Mouse (Mus musculus): ENCODE data around the gene Igf1r. TPM values are rescaled to one million over a fixed set of nuclear protein-coding genes. Genes with fewer than 3 reads are reported as not detected.

The Igf1r gene
- polyA plus RNA-seq, 1 experiment from 2014 or later: 21.0 TPM

GRCm38 (mm10) chr7:68250411-68250810 lies 297.8 kb downstream of the Igf1r start:
- Histone ChIP-seq H3K27me3 (ENCODE audit: control insufficient read depth, insufficient read depth, low read length) (no peaks in the 10 kb centered on the region), H3K4me3 (replicated peaks; ENCODE audit: low read length) (no peak overlapping the region), H3K4me1 (replicated peaks; ENCODE audit: control insufficient read depth, insufficient read depth, low read length) (no peaks in the 10 kb centered on the region), H3K27ac (no peak overlapping the region), H3K4me2 (replicated peaks) (no peak overlapping the region), H3K36me3 (replicated peaks; ENCODE audit: control insufficient read depth, insufficient read depth) (no peaks in the 10 kb centered on the region), H3K9ac (no peak overlapping the region), H3K9me3 (ENCODE audit: control insufficient read depth, low read length) (no peaks in the 10 kb centered on the region; the same call in 1 of the 2 replicates)
- 81% methylated on average over 1 of the region's 1 CpGs for WGBS
- DNase-seq (ENCODE audit: low spot score) (no peak), ATAC-seq (ENCODE audit: low FRiP score) (no peak)

- no peak overlapping the region for H3K4me3 ChIP-seq (replicated peaks; ENCODE audit: low read length)
- H3K27ac ChIP-seq: no peak overlapping the region
- H3K4me1 ChIP-seq (replicated peaks; ENCODE audit: control insufficient read depth, insufficient read depth, low read length): no peaks in the 10 kb centered on the region
- H3K27me3 ChIP-seq (ENCODE audit: control insufficient read depth, insufficient read depth, low read length): no peaks in the 10 kb centered on the region
- ATAC-seq (ENCODE audit: low FRiP score) (no peak), DNase-seq (ENCODE audit: low spot score) (no peak)
- H3K36me3 ChIP-seq (replicated peaks; ENCODE audit: control insufficient read depth, insufficient read depth): no peaks in the 10 kb centered on the region
- no peak overlapping the region for H3K9ac ChIP-seq
- H3K9me3 ChIP-seq (ENCODE audit: control insufficient read depth, low read length): no peaks in the 10 kb centered on the region; the same call in 1 of the 2 replicates
- 90% methylated on average over 3 of the region's 3 CpGs for WGBS
- no peak overlapping the region for H3K4me2 ChIP-seq (replicated peaks)
These were observed 298.3 kb downstream of the Igf1r start for GRCm38 (mm10) chr7:68250902-68251301.

GRCm38 (mm10) chr7:68257767-68258166 lies 305.1 kb downstream of the Igf1r start:
- 56% methylated on average over 2 of the region's 2 CpGs for WGBS
- no peak overlapping the region for H3K4me2 ChIP-seq (replicated peaks)
- H3K4me1 ChIP-seq (replicated peaks; ENCODE audit: control insufficient read depth, insufficient read depth, low read length): no peaks in the 10 kb centered on the region
- no peak overlapping the region for H3K9ac ChIP-seq
- no peaks in the 10 kb centered on the region for H3K27me3 ChIP-seq (ENCODE audit: control insufficient read depth, insufficient read depth, low read length)
- H3K27ac ChIP-seq: no peak overlapping the region
- ATAC-seq (ENCODE audit: low FRiP score) (no peak), DNase-seq (ENCODE audit: low spot score) (no peak)
- H3K4me3 ChIP-seq (replicated peaks; ENCODE audit: low read length): no peak overlapping the region
- H3K9me3 ChIP-seq (ENCODE audit: control insufficient read depth, low read length): no peaks in the 10 kb centered on the region
- no peaks in the 10 kb centered on the region for H3K36me3 ChIP-seq (replicated peaks; ENCODE audit: control insufficient read depth, insufficient read depth)

GRCm38 (mm10) chr7:68258326-68259150 lies 305.9 kb downstream of the Igf1r start:
- no peak for DNase-seq (ENCODE audit: low spot score)
- no peak for ATAC-seq (ENCODE audit: low FRiP score)

GRCm38 (mm10) chr7:68259523-68260081 lies 307.0 kb downstream of the Igf1r start:
- ATAC-seq (ENCODE audit: low FRiP score) (no peak), DNase-seq (ENCODE audit: low spot score) (no peak)
- Histone ChIP-seq H3K9me3 (ENCODE audit: control insufficient read depth, low read length) (no peaks in the 10 kb centered on the region), H3K4me1 (replicated peaks; ENCODE audit: control insufficient read depth, insufficient read depth, low read length) (0 out of 2 replicates have a peak, but pooled peaks cover 6% of the 10 kb centered on the region), H3K4me2 (replicated peaks) (no peak overlapping the region), H3K36me3 (replicated peaks; ENCODE audit: control insufficient read depth, insufficient read depth) (no peaks in the 10 kb centered on the region), H3K27ac (no peak overlapping the region), H3K9ac (no peak overlapping the region), H3K4me3 (replicated peaks; ENCODE audit: low read length) (no peak overlapping the region), H3K27me3 (ENCODE audit: control insufficient read depth, insufficient read depth, low read length) (0 out of 2 replicates have a peak, but pooled peaks cover 4% of the 10 kb centered on the region)
- WGBS: 79% methylated on average over 6 of the region's 6 CpGs

More at GRCm38 (mm10) chr7:68258326-68259150, 305.9 kb downstream of the Igf1r start:
- H3K27ac ChIP-seq: no peak overlapping the region
- no peaks in the 10 kb centered on the region for H3K4me1 ChIP-seq (replicated peaks; ENCODE audit: control insufficient read depth, insufficient read depth, low read length)
- no peak overlapping the region for H3K9ac ChIP-seq
- H3K4me3 ChIP-seq (replicated peaks; ENCODE audit: low read length): no peak overlapping the region
- no peaks in the 10 kb centered on the region for H3K9me3 ChIP-seq (ENCODE audit: control insufficient read depth, low read length)
- no peaks in the 10 kb centered on the region for H3K36me3 ChIP-seq (replicated peaks; ENCODE audit: control insufficient read depth, insufficient read depth)
- H3K4me2 ChIP-seq (replicated peaks): no peak overlapping the region
- 80% methylated on average over 17 of the region's 17 CpGs for WGBS
- 0 out of 2 replicates have a peak, but pooled peaks cover under 1% of the 10 kb centered on the region for H3K27me3 ChIP-seq (ENCODE audit: control insufficient read depth, insufficient read depth, low read length)

- no peak overlapping the region for H3K4me2 ChIP-seq (replicated peaks)
- H3K9me3 ChIP-seq (ENCODE audit: control insufficient read depth, low read length): no peaks in the 10 kb centered on the region
- H3K9ac ChIP-seq: no peak overlapping the region
- H3K27ac ChIP-seq: no peak overlapping the region
- 0 out of 2 replicates have a peak, but pooled peaks cover 7% of the 10 kb centered on the region for H3K27me3 ChIP-seq (ENCODE audit: control insufficient read depth, insufficient read depth, low read length)
- no peak for DNase-seq (ENCODE audit: low spot score)
- H3K36me3 ChIP-seq (replicated peaks; ENCODE audit: control insufficient read depth, insufficient read depth): no peaks in the 10 kb centered on the region
- no peak for ATAC-seq (ENCODE audit: low FRiP score)
- 62% methylated on average over 8 of the region's 8 CpGs for WGBS
- H3K4me1 ChIP-seq (replicated peaks; ENCODE audit: control insufficient read depth, insufficient read depth, low read length): 0 out of 2 replicates have a peak, but pooled peaks cover 11% of the 10 kb centered on the region
- H3K4me3 ChIP-seq (replicated peaks; ENCODE audit: low read length): no peak overlapping the region
These were observed 310.1 kb downstream of the Igf1r start for GRCm38 (mm10) chr7:68262612-68263200.

GRCm38 (mm10) chr7:68263346-68264027 lies 310.9 kb downstream of the Igf1r start:
- Histone ChIP-seq H3K9me3 (ENCODE audit: control insufficient read depth, low read length) (no peaks in the 10 kb centered on the region), H3K4me3 (replicated peaks; ENCODE audit: low read length) (peak overlapping the region; percentile 19)
- WGBS: 54% methylated on average over 8 of the region's 8 CpGs

GRCm38 (mm10) chr7:68264028-68264453 lies 311.4 kb downstream of the Igf1r start, which contains the start of gene Pgpep1l:
Pgpep1l (minus strand) TSS chr7:68264233.
- H3K27me3 ChIP-seq (ENCODE audit: control insufficient read depth, insufficient read depth, low read length): 0 out of 2 replicates have a peak, but pooled peaks cover 7% of the 10 kb centered on the region
- peak within 1 kb of the TSS; percentile 19 for H3K4me3 ChIP-seq (replicated peaks; ENCODE audit: low read length)
- DNase-seq (ENCODE audit: low spot score) (no peak), ATAC-seq (ENCODE audit: low FRiP score) (peak; percentile 62; the same call in 1 of the 2 replicates)
- H3K4me1 ChIP-seq (replicated peaks; ENCODE audit: control insufficient read depth, insufficient read depth, low read length): 0 out of 2 replicates have a peak, but pooled peaks cover 11% of the 10 kb centered on the region
- H3K4me2 ChIP-seq (replicated peaks): peak within 1 kb of the TSS; percentile 51
- H3K9me3 ChIP-seq (ENCODE audit: control insufficient read depth, low read length): no peaks in the 10 kb centered on the region
- no peak within 1 kb of the TSS for H3K27ac ChIP-seq
- 6% methylated on average over 25 of the region's 25 CpGs for WGBS
- no peak within 1 kb of the TSS for H3K9ac ChIP-seq
- H3K36me3 ChIP-seq (replicated peaks; ENCODE audit: control insufficient read depth, insufficient read depth): no peaks in the 10 kb centered on the region

More at GRCm38 (mm10) chr7:68263346-68264027, 310.9 kb downstream of the Igf1r start:
- H3K27ac ChIP-seq: no peak overlapping the region
- 0 out of 2 replicates have a peak, but pooled peaks cover 7% of the 10 kb centered on the region for H3K27me3 ChIP-seq (ENCODE audit: control insufficient read depth, insufficient read depth, low read length)
- DNase-seq (ENCODE audit: low spot score) (no peak), ATAC-seq (ENCODE audit: low FRiP score) (no peak)
- no peak overlapping the region for H3K9ac ChIP-seq
- no peaks in the 10 kb centered on the region for H3K36me3 ChIP-seq (replicated peaks; ENCODE audit: control insufficient read depth, insufficient read depth)
- peak overlapping the region; percentile 51 for H3K4me2 ChIP-seq (replicated peaks)
- H3K4me1 ChIP-seq (replicated peaks; ENCODE audit: control insufficient read depth, insufficient read depth, low read length): 0 out of 2 replicates have a peak, but pooled peaks cover 11% of the 10 kb centered on the region
